Mouse (Mus musculus) G1E (cell line): ENCODE measurements around the gene Rell1.

Experiments used
- CTCF ChIP-seq: IDR thresholded peaks from 2 replicates; pipeline ENCODE4 v1.5.1; 2012; ENCODE audit warnings: low read depth, low read length, inconsistent platforms, mixed read lengths
- GATA1 ChIP-seq: IDR thresholded peaks from 2 replicates; pipeline ENCODE4 v1.6.1; 2012; ENCODE audit warnings: borderline replicate concordance, low read length, inconsistent platforms, mixed read lengths
- POLR2AphosphoS5 ChIP-seq: IDR thresholded peaks from 2 replicates; pipeline ENCODE4 v1.6.1; 2012; ENCODE audit warnings: low read depth, low read length, inconsistent platforms; ENCODE audit not compliant: insufficient replicate concordance
- TAL1 ChIP-seq: conservative IDR thresholded peaks from 2 replicates; pipeline ENCODE4 v1.6.1; 2012; ENCODE audit warnings: low read depth, low read length, inconsistent platforms, mixed read lengths

- TF ChIP-seq CTCF, result no peak
- TF ChIP-seq TAL1, result no peak
- TF ChIP-seq POLR2AphosphoS5, result no peak
- no peak for TF ChIP-seq GATA1
Observed at GRCm38 (mm10) chr5:63951421-63951911, 17.2 kb downstream of the Rell1 start.
